Mouse (Mus musculus): ENCODE data around the gene E2f8. TPM values are rescaled to one million over a fixed set of nuclear protein-coding genes. Genes with fewer than 3 reads are reported as not detected.

E2f8 gene
- polyA plus RNA-seq, 1 experiment from 2014 or later: 23.6 TPM

DNA sequence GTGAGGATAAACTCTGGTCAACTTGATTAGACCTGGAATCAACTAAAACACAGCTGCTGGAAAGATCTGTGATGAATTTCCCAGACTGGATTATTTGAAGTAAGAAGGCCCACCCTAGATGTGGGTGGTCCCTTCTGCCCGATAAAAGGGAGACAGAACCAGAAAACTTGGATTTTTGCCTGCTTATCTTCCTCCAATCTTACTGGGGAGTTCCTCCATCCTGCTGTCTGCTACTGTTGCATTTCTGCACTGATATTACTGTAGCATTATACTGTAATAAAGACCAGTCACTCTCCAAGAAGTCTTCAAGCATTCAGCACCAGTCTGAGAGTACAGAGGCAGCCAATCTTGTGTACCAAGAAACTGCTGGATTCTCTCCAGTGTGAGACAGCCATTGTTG, 23.1 kb downstream of the E2f8 start:
- H3K4me3 ChIP-seq (ENCODE audit: low read depth, low read length): no peak overlapping the region
- no peaks in the 10 kb centered on the region for H3K9me3 ChIP-seq (ENCODE audit: control insufficient read depth, low read depth, low read length)
- no peak overlapping the region for H3K9ac ChIP-seq (replicated peaks; ENCODE audit: low read depth, low read length)
- H3K36me3 ChIP-seq (ENCODE audit: control insufficient read depth, insufficient read depth, low read length): no peaks in the 10 kb centered on the region
- H3K27ac ChIP-seq (ENCODE audit: low read length): no peak overlapping the region
- no peak overlapping the region for H3K4me2 ChIP-seq (replicated peaks; ENCODE audit: low read depth, low read length)
- ATAC-seq (ENCODE audit: insufficient number of reproducible peaks, insufficient read depth, low FRiP score, low read depth): no peak
- H3K4me1 ChIP-seq (ENCODE audit: control insufficient read depth, insufficient read depth, low read length): no peaks in the 10 kb centered on the region
- 41% methylated on average over 1 of the region's 1 CpGs for WGBS
- H3K27me3 ChIP-seq (ENCODE audit: control insufficient read depth, insufficient read depth, low read length): no peaks in the 10 kb centered on the region

DNA sequence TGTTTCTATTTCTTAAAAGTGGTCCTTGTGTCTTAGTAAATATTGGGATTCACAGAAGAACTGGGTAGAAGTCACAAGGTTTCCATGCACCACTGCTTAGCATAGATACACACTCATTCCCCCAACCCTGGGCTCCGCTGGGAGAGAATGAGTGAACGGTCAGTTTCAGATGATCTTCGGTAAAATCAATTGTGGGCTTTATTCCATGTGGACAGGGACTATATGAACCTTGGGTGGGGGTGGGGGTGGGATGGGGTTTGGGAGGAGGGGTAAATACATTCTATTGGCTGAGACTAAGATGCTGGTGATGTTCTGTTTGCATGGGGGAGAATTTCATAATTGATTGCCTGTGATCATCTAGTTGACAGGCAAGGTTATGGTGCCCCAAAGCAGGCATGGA, 25.9 kb downstream of the E2f8 start:
- H3K4me3 ChIP-seq (ENCODE audit: low read depth, low read length): no peak overlapping the region
- 97% methylated on average over 3 of the region's 3 CpGs for WGBS
- H3K9me3 ChIP-seq (ENCODE audit: control insufficient read depth, low read depth, low read length): no peaks in the 10 kb centered on the region
- H3K27me3 ChIP-seq (ENCODE audit: control insufficient read depth, insufficient read depth, low read length): no peaks in the 10 kb centered on the region
- no peaks in the 10 kb centered on the region for H3K36me3 ChIP-seq (ENCODE audit: control insufficient read depth, insufficient read depth, low read length)
- H3K27ac ChIP-seq (ENCODE audit: low read length): no peak overlapping the region
- no peak overlapping the region for H3K9ac ChIP-seq (replicated peaks; ENCODE audit: low read depth, low read length)
- ATAC-seq (ENCODE audit: insufficient number of reproducible peaks, insufficient read depth, low FRiP score, low read depth): no peak
- no peak overlapping the region for H3K4me2 ChIP-seq (replicated peaks; ENCODE audit: low read depth, low read length)
- no peaks in the 10 kb centered on the region for H3K4me1 ChIP-seq (ENCODE audit: control insufficient read depth, insufficient read depth, low read length)

DNA sequence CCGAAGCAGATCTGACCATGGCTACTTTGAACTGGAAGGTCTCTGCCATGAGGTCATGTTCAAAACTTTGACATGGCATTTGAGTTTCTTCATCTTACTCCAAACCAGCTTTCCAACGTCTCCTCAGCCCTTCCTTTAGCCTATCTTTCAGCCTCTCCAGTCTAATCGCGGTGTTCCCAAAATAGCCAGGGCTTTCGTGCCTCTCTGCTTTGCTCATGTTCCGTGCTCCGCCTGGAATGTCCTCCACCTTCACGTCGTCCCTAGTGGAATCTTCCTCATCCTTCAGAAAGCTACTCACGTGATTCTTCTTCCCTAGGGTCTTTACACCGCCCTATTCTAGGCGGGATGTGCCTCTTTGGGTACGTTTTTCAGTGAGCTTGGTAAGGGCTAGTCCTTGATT, 27.9 kb downstream of the E2f8 start:
- H3K27me3 ChIP-seq (ENCODE audit: control insufficient read depth, insufficient read depth, low read length): no peaks in the 10 kb centered on the region
- H3K4me1 ChIP-seq (ENCODE audit: control insufficient read depth, insufficient read depth, low read length): no peaks in the 10 kb centered on the region
- 84% methylated on average over 13 of the region's 13 CpGs for WGBS
- H3K27ac ChIP-seq (ENCODE audit: low read length): no peak overlapping the region
- H3K9ac ChIP-seq (replicated peaks; ENCODE audit: low read depth, low read length): no peak overlapping the region
- no peaks in the 10 kb centered on the region for H3K9me3 ChIP-seq (ENCODE audit: control insufficient read depth, low read depth, low read length)
- no peaks in the 10 kb centered on the region for H3K36me3 ChIP-seq (ENCODE audit: control insufficient read depth, insufficient read depth, low read length)
- no peak overlapping the region for H3K4me3 ChIP-seq (ENCODE audit: low read depth, low read length)
- no peak overlapping the region for H3K4me2 ChIP-seq (replicated peaks; ENCODE audit: low read depth, low read length)
- ATAC-seq (ENCODE audit: insufficient number of reproducible peaks, insufficient read depth, low FRiP score, low read depth): no peak

DNA sequence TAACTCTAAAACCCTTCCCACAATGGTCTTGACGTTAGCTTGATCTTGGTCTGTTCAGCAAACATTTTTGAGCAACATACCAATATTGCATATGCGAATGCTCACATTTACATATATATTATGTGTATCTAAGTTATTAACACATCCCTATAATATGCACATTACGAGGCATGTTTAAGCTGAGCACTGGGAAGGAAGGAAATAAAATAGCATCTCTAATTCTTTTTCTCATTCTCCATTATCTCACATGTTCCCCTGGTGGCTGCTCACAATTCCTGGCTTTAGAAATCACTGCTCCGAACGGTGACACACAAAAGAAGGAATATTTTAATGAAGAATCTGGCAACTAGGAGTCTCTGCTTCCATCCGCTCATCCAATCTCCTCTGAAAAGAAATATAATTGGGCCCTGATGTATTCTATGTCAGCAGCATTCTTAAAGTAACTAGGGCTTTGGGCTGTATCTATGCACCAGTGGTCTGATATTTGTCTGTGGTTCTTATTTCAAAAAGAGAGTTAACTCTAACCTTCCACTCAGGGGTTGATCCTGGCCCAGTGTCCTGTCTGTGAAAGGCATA, 29.8 kb downstream of the E2f8 start:
- Histone ChIP-seq H3K9me3 (ENCODE audit: control insufficient read depth, low read depth, low read length) (no peaks in the 10 kb centered on the region), H3K4me2 (replicated peaks; ENCODE audit: low read depth, low read length) (no peak overlapping the region), H3K36me3 (ENCODE audit: control insufficient read depth, insufficient read depth, low read length) (no peaks in the 10 kb centered on the region), H3K9ac (replicated peaks; ENCODE audit: low read depth, low read length) (no peak overlapping the region), H3K27ac (ENCODE audit: low read length) (no peak overlapping the region), H3K27me3 (ENCODE audit: control insufficient read depth, insufficient read depth, low read length) (no peaks in the 10 kb centered on the region), H3K4me1 (ENCODE audit: control insufficient read depth, insufficient read depth, low read length) (no peaks in the 10 kb centered on the region), H3K4me3 (ENCODE audit: low read depth, low read length) (no peak overlapping the region)
- no peak for ATAC-seq (ENCODE audit: insufficient number of reproducible peaks, insufficient read depth, low FRiP score, low read depth)
- 85% methylated on average over 6 of the region's 6 CpGs for WGBS

DNA sequence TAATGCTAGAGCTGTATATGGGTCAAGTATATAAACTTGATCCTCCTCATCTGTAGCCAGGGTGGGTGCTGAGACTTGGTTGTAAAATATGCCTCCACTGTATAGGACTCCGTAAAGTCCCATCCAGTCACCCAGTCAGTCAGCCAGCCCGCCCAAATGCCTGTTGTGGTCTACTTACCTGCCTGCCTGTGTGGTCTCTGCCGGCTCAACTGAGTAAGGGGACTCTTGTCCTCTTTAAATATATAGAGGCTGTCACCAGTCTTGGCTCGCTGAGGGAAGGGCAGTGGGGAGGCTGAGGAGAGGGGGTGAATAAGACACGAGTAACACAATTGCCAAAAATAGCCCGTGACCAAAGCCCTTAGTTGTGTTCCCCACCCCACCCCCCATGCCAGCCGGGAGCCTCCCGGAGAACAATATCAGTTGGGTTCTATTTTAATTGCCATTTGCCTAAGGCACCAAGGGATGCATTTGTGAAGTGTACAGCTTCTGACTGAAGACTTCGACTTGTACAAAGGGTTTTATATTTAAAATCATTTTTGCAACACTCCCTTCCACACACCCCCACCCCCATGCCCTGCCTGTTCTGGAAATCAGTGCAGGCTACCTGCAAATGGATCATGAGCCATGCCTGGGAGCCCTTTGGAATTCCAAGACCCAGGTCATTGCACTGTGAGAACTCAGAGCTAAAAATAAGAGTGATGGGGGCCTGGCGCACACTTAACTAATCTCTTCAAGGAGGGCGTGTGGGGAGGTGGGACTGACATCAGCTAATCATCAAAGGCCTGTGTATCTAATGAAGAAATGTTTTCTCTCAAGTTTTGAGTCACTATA, 33.4 kb downstream of the E2f8 start, which contains the start of gene Csrp3:
Gene Csrp3 (minus strand): TSS at position 214 of the 831 bp plus-strand sequence.
- H3K27ac ChIP-seq (ENCODE audit: low read length): no peak within 1 kb of the TSS
- WGBS: 65% methylated on average over 11 of the region's 11 CpGs
- H3K4me2 ChIP-seq (replicated peaks; ENCODE audit: low read depth, low read length): no peak within 1 kb of the TSS
- no peak within 1 kb of the TSS for H3K4me3 ChIP-seq (ENCODE audit: low read depth, low read length)
- no peak within 1 kb of the TSS for H3K9ac ChIP-seq (replicated peaks; ENCODE audit: low read depth, low read length)
- H3K4me1 ChIP-seq (ENCODE audit: control insufficient read depth, insufficient read depth, low read length): no peaks in the 10 kb centered on the region
- H3K27me3 ChIP-seq (ENCODE audit: control insufficient read depth, insufficient read depth, low read length): no peaks in the 10 kb centered on the region
- H3K9me3 ChIP-seq (ENCODE audit: control insufficient read depth, low read depth, low read length): no peaks in the 10 kb centered on the region
- ATAC-seq (ENCODE audit: insufficient number of reproducible peaks, insufficient read depth, low FRiP score, low read depth): no peak
- no peaks in the 10 kb centered on the region for H3K36me3 ChIP-seq (ENCODE audit: control insufficient read depth, insufficient read depth, low read length)

DNA sequence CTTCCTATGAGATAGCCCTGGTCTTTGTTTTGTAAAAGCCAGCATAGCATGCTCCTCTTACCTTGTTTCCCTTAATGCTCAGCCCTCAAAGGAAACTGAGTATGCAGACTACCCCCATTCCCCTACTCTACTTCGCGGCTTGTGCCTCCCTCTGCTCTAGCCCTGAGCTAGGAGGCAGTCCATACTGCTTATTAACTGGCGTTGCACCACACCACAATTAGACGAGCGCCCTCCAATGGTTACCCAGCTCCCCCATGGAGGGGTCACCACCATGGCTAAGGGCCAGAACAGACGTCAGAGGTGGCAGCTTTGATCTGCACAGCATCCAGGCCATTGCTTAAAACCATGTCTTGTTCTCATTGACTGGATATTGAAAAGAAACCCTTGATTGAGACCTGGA, 34.6 kb downstream of the E2f8 start:
- no peak for ATAC-seq (ENCODE audit: insufficient number of reproducible peaks, insufficient read depth, low FRiP score, low read depth)
- WGBS: 70% methylated on average over 6 of the region's 6 CpGs
- Histone ChIP-seq H3K27ac (ENCODE audit: low read length) (no peak overlapping the region), H3K9me3 (ENCODE audit: control insufficient read depth, low read depth, low read length) (no peaks in the 10 kb centered on the region), H3K27me3 (ENCODE audit: control insufficient read depth, insufficient read depth, low read length) (no peaks in the 10 kb centered on the region), H3K4me2 (replicated peaks; ENCODE audit: low read depth, low read length) (no peak overlapping the region), H3K36me3 (ENCODE audit: control insufficient read depth, insufficient read depth, low read length) (no peaks in the 10 kb centered on the region), H3K4me1 (ENCODE audit: control insufficient read depth, insufficient read depth, low read length) (no peaks in the 10 kb centered on the region), H3K9ac (replicated peaks; ENCODE audit: low read depth, low read length) (no peak overlapping the region), H3K4me3 (ENCODE audit: low read depth, low read length) (no peak overlapping the region)

DNA sequence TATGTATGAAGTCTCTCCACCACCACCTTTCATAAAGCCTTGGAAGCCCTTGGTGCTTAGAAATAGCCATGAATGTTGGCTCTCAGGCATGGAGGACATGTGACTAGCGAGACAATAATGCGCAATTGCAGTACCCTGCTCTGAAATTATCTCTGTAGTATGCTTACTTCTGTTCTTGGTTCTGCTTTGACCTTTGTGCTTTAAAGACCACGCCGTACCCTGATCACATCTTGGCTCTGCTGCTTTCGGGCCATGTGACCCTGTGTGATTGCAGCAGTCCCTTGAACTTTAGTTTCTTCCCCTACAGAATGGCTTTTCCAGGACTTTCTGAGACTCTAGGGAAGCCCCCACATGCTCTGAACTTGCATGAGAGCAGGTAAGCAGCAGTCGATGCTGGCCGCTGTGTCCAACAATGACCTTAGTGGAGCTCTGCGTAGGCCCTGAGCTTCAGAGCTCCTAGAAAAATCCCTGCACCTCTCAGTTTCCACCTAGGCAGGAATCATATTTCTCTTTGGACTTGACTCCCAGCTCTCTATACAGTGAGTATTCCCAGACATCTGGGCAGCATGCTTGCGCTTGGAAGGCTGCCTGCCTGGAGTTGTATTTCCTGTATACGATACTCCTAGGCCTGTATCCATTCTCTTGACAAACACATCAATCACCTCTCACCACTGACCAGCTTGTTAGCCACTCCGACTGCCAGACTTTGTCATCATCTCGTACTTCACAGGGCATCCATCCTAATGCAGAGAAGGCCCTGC, 36.0 kb downstream of the E2f8 start:
- H3K9ac ChIP-seq (replicated peaks; ENCODE audit: low read depth, low read length): no peak overlapping the region
- WGBS: 61% methylated on average over 12 of the region's 12 CpGs
- H3K36me3 ChIP-seq (ENCODE audit: control insufficient read depth, insufficient read depth, low read length): no peaks in the 10 kb centered on the region
- H3K4me1 ChIP-seq (ENCODE audit: control insufficient read depth, insufficient read depth, low read length): 0 out of 2 replicates have a peak, but pooled peaks cover under 1% of the 10 kb centered on the region
- no peak overlapping the region for H3K4me2 ChIP-seq (replicated peaks; ENCODE audit: low read depth, low read length)
- ATAC-seq (ENCODE audit: insufficient number of reproducible peaks, insufficient read depth, low FRiP score, low read depth): no peak
- no peak overlapping the region for H3K27ac ChIP-seq (ENCODE audit: low read length)
- no peaks in the 10 kb centered on the region for H3K27me3 ChIP-seq (ENCODE audit: control insufficient read depth, insufficient read depth, low read length)
- no peak overlapping the region for H3K4me3 ChIP-seq (ENCODE audit: low read depth, low read length)
- no peaks in the 10 kb centered on the region for H3K9me3 ChIP-seq (ENCODE audit: control insufficient read depth, low read depth, low read length)

DNA sequence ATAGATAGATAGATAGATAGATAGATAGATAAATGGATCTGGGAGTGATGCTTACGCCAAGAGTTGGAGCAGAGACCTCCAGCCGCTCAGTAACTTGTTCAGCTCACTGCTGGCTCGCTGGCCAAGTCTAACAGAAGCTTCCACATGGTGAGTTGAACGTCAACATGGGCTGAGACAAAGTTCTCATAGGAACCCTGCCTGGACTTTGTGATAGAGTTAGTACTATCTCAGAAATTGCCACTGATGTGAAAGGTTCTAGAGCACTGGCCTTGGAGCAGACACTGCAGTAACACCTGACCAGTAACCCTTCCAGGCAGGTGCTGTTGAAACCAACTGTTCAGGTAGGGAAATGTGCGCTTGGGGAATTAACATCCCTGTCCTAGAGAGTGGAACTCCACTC, 37.9 kb downstream of the E2f8 start:
- no peak for ATAC-seq (ENCODE audit: insufficient number of reproducible peaks, insufficient read depth, low FRiP score, low read depth)
- Histone ChIP-seq H3K9me3 (ENCODE audit: control insufficient read depth, low read depth, low read length) (no peaks in the 10 kb centered on the region), H3K4me1 (ENCODE audit: control insufficient read depth, insufficient read depth, low read length) (0 out of 2 replicates have a peak, but pooled peaks cover 4% of the 10 kb centered on the region), H3K9ac (replicated peaks; ENCODE audit: low read depth, low read length) (no peak overlapping the region), H3K4me3 (ENCODE audit: low read depth, low read length) (no peak overlapping the region), H3K27me3 (ENCODE audit: control insufficient read depth, insufficient read depth, low read length) (no peaks in the 10 kb centered on the region), H3K36me3 (ENCODE audit: control insufficient read depth, insufficient read depth, low read length) (no peaks in the 10 kb centered on the region), H3K4me2 (replicated peaks; ENCODE audit: low read depth, low read length) (no peak overlapping the region), H3K27ac (ENCODE audit: low read length) (no peak overlapping the region)
- 90% methylated on average over 5 of the region's 5 CpGs for WGBS

Measured in stomach, embryonic 14.5 days (tissue).